Mouse (Mus musculus) Patski (cell line): ENCODE results near the gene Srgap2. TPM values are rescaled to one million over a fixed set of nuclear protein-coding genes. Genes with fewer than 3 reads are reported as not detected.
A peak's percentile ranks its signal among the peaks of the same experiment; 100 is the strongest.

ENCODE experiments used
- ATAC-seq: fragments of 100-300 bp; one replicate; pipeline ENCODE4 v1.8.0; 2021
- CTCF ChIA-PET: fragments of 350-600 bp; sonication (Branson Sonifier 250); formaldehyde crosslinking; loops from one replicate; lab custom pipeline; 2022; ENCODE audit warnings: inconsistent platforms; lab: Charles Lee
- POLR2A ChIA-PET: fragments of 350-600 bp; sonication (Branson Sonifier 250); formaldehyde crosslinking; loops from one replicate; lab custom pipeline; 2022; ENCODE audit warnings: antibody characterized with exemption, inconsistent platforms; lab: Charles Lee
- DNase-seq: peaks from one replicate; pipeline ENCODE4 v3.0.0-alpha.2; 2011; ENCODE audit warnings: low read depth, low spot score
- H3K27me3 ChIP-seq: fragments of 371-371 bp; one replicate; pipeline ENCODE4 v1.5.1; 2021
- CTCF ChIP-seq: fragments of 100-300 bp; IDR thresholded peaks from one replicate; pipeline ENCODE4 v1.5.1; 2021
- in situ Hi-C: fragments of 300-500 bp; cut with MboI; formaldehyde crosslinking; loops from 3 replicates; pipeline ENCODE4 v1.11.1; 2018; ENCODE audit warnings: low pct_unique_long_range_greater_than_20kb, mixed read lengths
- polyA plus RNA-seq: library from polyadenylated mRNA; unstranded; gene quantifications from one replicate; pipeline ENCODE4 v1.2.3, GENCODE M21; 2021

The Srgap2 gene
- polyA plus RNA-seq, 1 experiment from 2014 or later = 29.4 TPM

DNA sequence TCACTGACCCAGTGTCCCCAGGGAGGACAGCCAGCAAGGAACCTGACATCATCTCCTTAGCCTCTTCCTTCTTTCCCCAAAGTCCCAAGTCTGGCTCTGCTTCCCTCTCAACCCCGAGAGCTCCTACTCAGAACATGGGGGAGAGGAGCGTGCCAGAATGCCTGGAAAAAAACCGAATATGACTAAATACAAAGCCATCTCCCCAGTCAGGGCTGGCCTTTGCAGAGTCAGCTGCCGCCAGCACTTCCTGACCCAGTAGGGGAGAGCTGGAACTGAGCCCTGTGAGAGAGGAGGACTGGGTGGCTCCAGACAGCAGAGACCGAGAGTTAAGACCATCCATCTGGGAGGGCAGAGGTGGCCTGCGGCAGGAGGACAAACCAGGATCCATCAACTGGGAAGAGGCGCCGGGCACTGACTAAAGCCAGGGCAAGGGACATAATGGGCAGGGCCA is 288.2 kb downstream of the Srgap2 start:
- DNase-seq = peak; percentile 82
- ATAC-seq = peak; percentile 81
- CTCF ChIA-PET = interaction anchor here (0.8 to 1.5 kb wide), 5 partner anchors 13 to 45 kb away, joined by 3 read pairs; no protein-coding TSS in a partner anchor
- TF ChIP-seq CTCF = no peak
- POLR2A ChIA-PET = interaction anchor here (0.6 to 1.6 kb wide), 3 partner anchors 18 to 501 kb away, joined by 3 to 9 read pairs (median 3); no protein-coding TSS in a partner anchor
- no peaks in the 10 kb centered on the region for H3K27me3 ChIP-seq
- in situ Hi-C loops = no loop called here

DNA sequence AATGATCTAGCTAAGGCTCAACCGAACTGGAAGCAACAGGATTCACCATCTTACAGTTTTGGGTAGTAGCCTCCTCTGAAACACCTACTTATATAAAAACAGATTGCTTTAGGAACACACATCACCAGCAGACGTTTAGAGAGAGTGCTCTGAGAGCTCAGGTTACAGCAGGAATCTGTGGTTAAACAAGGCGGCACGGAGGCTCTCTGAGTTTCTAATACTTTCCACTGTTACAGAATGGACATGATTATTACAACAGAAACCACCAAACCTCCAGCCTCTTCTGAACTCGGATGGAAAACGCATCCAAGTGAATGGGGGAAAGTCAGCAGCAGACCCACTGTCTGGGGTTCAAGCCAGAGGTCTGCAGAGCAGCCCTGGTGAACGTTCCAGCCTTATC is 291.1 kb downstream of the Srgap2 start:
- no peak for TF ChIP-seq CTCF
- H3K27me3 ChIP-seq = no peaks in the 10 kb centered on the region
- in situ Hi-C loops = no loop called here
- DNase-seq = no peak
- POLR2A ChIA-PET = no interaction called here
- no peak for ATAC-seq
- CTCF ChIA-PET = interaction anchor here (1.1 to 2.7 kb wide), 2 partner anchors 10 to 11 kb away, joined by 4 to 11 read pairs; partner anchors contain the start of gene Rassf5

Other genes with a start within 250 kb of the Srgap2 start
- gene Ikbke, start 247.7 kb downstream of the Srgap2 start, polyA plus RNA-seq = 21.3 TPM
- gene Fam72a, start 551 bp upstream of the Srgap2 start, polyA plus RNA-seq = 2.3 TPM
- not detected for gene Avpr1b, start 71.9 kb upstream of the Srgap2 start, polyA plus RNA-seq
- not detected for gene Ctse, start 111.0 kb upstream of the Srgap2 start, polyA plus RNA-seq
- 0.82 TPM for gene Rab7b, start 161.3 kb upstream of the Srgap2 start, polyA plus RNA-seq
- gene Slc26a9, start 216.7 kb upstream of the Srgap2 start, polyA plus RNA-seq = 0.01 TPM